Mouse (Mus musculus) stomach, postnatal 0 days (tissue): ENCODE measurements at regions not wholly inside any gene's neighbourhood (a gene's known extent, or its start where the extent isn't known, plus 50 kb on each side); places are given as distances from the start of the nearest gene placed in this dataset.

ENCODE experiments used
- ATAC-seq: fragments of 200-750 bp; cut with Nextera tagmentation; 2 replicates; pipeline ENCODE4 v1.8.0; 2017; ENCODE audit not compliant: low FRiP score, low TSS enrichment
- DNase-seq: peaks from one replicate; pipeline ENCODE4 v3.0.0-alpha.2; 2016; ENCODE audit warnings: low spot score
- H3K27ac ChIP-seq: fragments of 300-500 bp; sonication (generic); replicated peaks from 2 replicates; pipeline ENCODE4 v1.5.1; 2014; ENCODE audit warnings: mild to moderate bottlenecking, control low read depth
- H3K27me3 ChIP-seq: fragments of 300-500 bp; sonication (generic); 2 replicates; pipeline ENCODE4 v1.6.1; 2014; ENCODE audit warnings: low read length; ENCODE audit not compliant: control insufficient read depth, insufficient read depth
- H3K36me3 ChIP-seq: fragments of 300-500 bp; sonication (generic); 2 replicates; pipeline ENCODE4 v1.6.1; 2014; ENCODE audit warnings: low read length, mixed read lengths; ENCODE audit not compliant: control insufficient read depth, insufficient read depth
- H3K4me1 ChIP-seq: fragments of 300-500 bp; sonication (generic); replicated peaks from 2 replicates; pipeline ENCODE4 v1.6.1; 2014; ENCODE audit warnings: antibody characterized with exemption; ENCODE audit not compliant: control insufficient read depth, insufficient read depth
- H3K4me2 ChIP-seq: fragments of 300-500 bp; sonication (generic); replicated peaks from 2 replicates; pipeline ENCODE4 v1.6.1; 2014; ENCODE audit warnings: low read depth, mild to moderate bottlenecking, control low read depth, moderate library complexity
- H3K4me3 ChIP-seq: fragments of 300-500 bp; sonication (generic); 2 replicates; pipeline ENCODE4 v1.5.1; 2014; ENCODE audit warnings: low read depth, low read length, control low read depth
- H3K9ac ChIP-seq: fragments of 300-500 bp; sonication (generic); 2 replicates; pipeline ENCODE4 v1.6.1; 2014; ENCODE audit warnings: mild to moderate bottlenecking, low read length, control low read depth, mixed read lengths
- H3K9me3 ChIP-seq: fragments of 300-500 bp; sonication (generic); 2 replicates; pipeline ENCODE4 v1.6.1; 2016; ENCODE audit warnings: low read length; ENCODE audit not compliant: control insufficient read depth
- CTCF ChIP-seq: IDR thresholded peaks from 2 replicates; pipeline ENCODE4 v1.5.1; 2016; ENCODE audit warnings: antibody characterized with exemption, low read depth, mild to moderate bottlenecking, moderate library complexity
- EP300 ChIP-seq: optimal IDR thresholded peaks from 2 replicates; pipeline ENCODE3; 2016; ENCODE audit warnings: antibody characterized with exemption
- WGBS: fragments of 180-500 bp; shearing (Covaris S2); extraction: QIAGEN DNeasy Blood & Tissue Kit; methylation state at CpG from one replicate; pipeline ENCODE4 v1.1.7; 2014; 5-methylcytosine and 5-hydroxymethylcytosine counted together

- no peak for TF ChIP-seq EP300
- TF ChIP-seq CTCF: no peak
- 0 out of 2 replicates have a peak, but pooled peaks cover 2% of the 10 kb centered on the region for H3K4me1 ChIP-seq
- H3K9me3 ChIP-seq: no peaks in the 10 kb centered on the region
- no peaks in the 10 kb centered on the region for H3K27me3 ChIP-seq
- H3K9ac ChIP-seq: no peak overlapping the region
- no peak overlapping the region for H3K4me3 ChIP-seq
- no peak for ATAC-seq
- WGBS: 78% methylated on average over 13 of the region's 13 CpGs
- no peak overlapping the region for H3K27ac ChIP-seq
- no peaks in the 10 kb centered on the region for H3K36me3 ChIP-seq
- DNase-seq: no peak
- H3K4me2 ChIP-seq: no peak overlapping the region; the same call in 1 of the 2 replicates
Observed at GRCm38 (mm10) chr3:38397615-38397956, 87.1 kb downstream of the Ankrd50 start.

GRCm38 (mm10) chr3:38396760-38397614 lies 87.7 kb downstream of the Ankrd50 start:
- 11% methylated on average over 20 of the region's 20 CpGs for WGBS
- no peak overlapping the region for H3K27ac ChIP-seq
- no peaks in the 10 kb centered on the region for H3K27me3 ChIP-seq
- peak overlapping the region; percentile 26 for H3K4me3 ChIP-seq
- DNase-seq (no peak), ATAC-seq (no peak)
- H3K9me3 ChIP-seq: no peaks in the 10 kb centered on the region
- H3K9ac ChIP-seq: 0 out of 2 replicates have a peak overlapping the region, but pooled peaks have one; percentile 35
- TF ChIP-seq CTCF: no peak
- no peak for TF ChIP-seq EP300
- H3K4me2 ChIP-seq: peak overlapping the region; percentile 46
- H3K4me1 ChIP-seq: 0 out of 2 replicates have a peak, but pooled peaks cover 2% of the 10 kb centered on the region
- H3K36me3 ChIP-seq: no peaks in the 10 kb centered on the region

- no peak for DNase-seq
- H3K9ac ChIP-seq: no peak overlapping the region
- H3K4me1 ChIP-seq: 0 out of 2 replicates have a peak, but pooled peaks cover 2% of the 10 kb centered on the region
- no peak overlapping the region for H3K4me2 ChIP-seq
- no peak overlapping the region for H3K4me3 ChIP-seq
- no peaks in the 10 kb centered on the region for H3K36me3 ChIP-seq
- TF ChIP-seq CTCF (no peak), EP300 (no peak)
- H3K9me3 ChIP-seq: no peaks in the 10 kb centered on the region
- H3K27me3 ChIP-seq: no peaks in the 10 kb centered on the region
- 70% methylated on average over 4 of the region's 4 CpGs for WGBS
- no peak overlapping the region for H3K27ac ChIP-seq
- ATAC-seq: no peak
Observed at GRCm38 (mm10) chr3:38394308-38394707, 90.3 kb downstream of the Ankrd50 start.

- no peaks in the 10 kb centered on the region for H3K27me3 ChIP-seq
- ATAC-seq (no peak), DNase-seq (no peak)
- H3K4me1 ChIP-seq: no peaks in the 10 kb centered on the region
- 72% methylated on average over 2 of the region's 2 CpGs for WGBS
- no peak for TF ChIP-seq EP300
- TF ChIP-seq CTCF: no peak
- H3K9ac ChIP-seq: no peak overlapping the region
- no peaks in the 10 kb centered on the region for H3K9me3 ChIP-seq
- H3K36me3 ChIP-seq: no peaks in the 10 kb centered on the region
- no peak overlapping the region for H3K4me2 ChIP-seq
- no peak overlapping the region for H3K4me3 ChIP-seq
- no peak overlapping the region for H3K27ac ChIP-seq
Observed at GRCm38 (mm10) chr3:38389647-38390046, 95.0 kb downstream of the Ankrd50 start.

- H3K4me1 ChIP-seq: no peaks in the 10 kb centered on the region
- no peak overlapping the region for H3K9ac ChIP-seq
- H3K27ac ChIP-seq: no peak overlapping the region
- H3K4me3 ChIP-seq: no peak overlapping the region
- ATAC-seq (no peak), DNase-seq (no peak)
- no peaks in the 10 kb centered on the region for H3K27me3 ChIP-seq
- H3K4me2 ChIP-seq: no peak overlapping the region
- 30% methylated on average over 3 of the region's 3 CpGs for WGBS
- no peaks in the 10 kb centered on the region for H3K36me3 ChIP-seq
- no peaks in the 10 kb centered on the region for H3K9me3 ChIP-seq
- TF ChIP-seq EP300 (no peak), CTCF (no peak)
Observed at GRCm38 (mm10) chr3:38388961-38389360, 95.7 kb downstream of the Ankrd50 start.

- no peaks in the 10 kb centered on the region for H3K36me3 ChIP-seq
- H3K4me2 ChIP-seq: no peak overlapping the region
- H3K4me3 ChIP-seq: no peak overlapping the region
- peak overlapping the region; percentile 19; the same call in 1 of the 2 replicates for H3K27ac ChIP-seq
- H3K9me3 ChIP-seq: no peaks in the 10 kb centered on the region
- no peak overlapping the region for H3K9ac ChIP-seq
- H3K27me3 ChIP-seq: no peaks in the 10 kb centered on the region
- 36% methylated on average over 3 of the region's 3 CpGs for WGBS
- ATAC-seq (no peak), DNase-seq (no peak)
- TF ChIP-seq EP300 (no peak), CTCF (no peak)
- no peaks in the 10 kb centered on the region for H3K4me1 ChIP-seq
Observed at GRCm38 (mm10) chr3:38382743-38383142, 101.9 kb downstream of the Ankrd50 start.
